Mouse (Mus musculus) thymus, postnatal 0 days (tissue): ENCODE measurements around the gene Eif5a. TPM values are rescaled to one million over a fixed set of nuclear protein-coding genes. Genes with fewer than 3 reads are reported as not detected.

Source experiments
- DNase-seq: peaks from one replicate; pipeline ENCODE4 v3.0.0-alpha.2; 2015; ENCODE audit warnings: low spot score
- microRNA-seq: library from miRNA; unstranded; fragments of <30 nt; microRNA quantifications from one replicate; pipeline ENCODE4, GENCODE M21; 2016; ENCODE audit warnings: borderline number of aligned reads
- polyA plus RNA-seq: library from polyadenylated mRNA; unstranded; fragments of >200 nt; fragmentation: Nextera tagmentation; extraction: Ambion mirVana; gene quantifications from 2 replicates; pipeline ENCODE4 v1.2.1, GENCODE M21; 2015

Gene Eif5a
- polyA plus RNA-seq, 1 experiment from 2014 or later: 2,117 TPM

DNA sequence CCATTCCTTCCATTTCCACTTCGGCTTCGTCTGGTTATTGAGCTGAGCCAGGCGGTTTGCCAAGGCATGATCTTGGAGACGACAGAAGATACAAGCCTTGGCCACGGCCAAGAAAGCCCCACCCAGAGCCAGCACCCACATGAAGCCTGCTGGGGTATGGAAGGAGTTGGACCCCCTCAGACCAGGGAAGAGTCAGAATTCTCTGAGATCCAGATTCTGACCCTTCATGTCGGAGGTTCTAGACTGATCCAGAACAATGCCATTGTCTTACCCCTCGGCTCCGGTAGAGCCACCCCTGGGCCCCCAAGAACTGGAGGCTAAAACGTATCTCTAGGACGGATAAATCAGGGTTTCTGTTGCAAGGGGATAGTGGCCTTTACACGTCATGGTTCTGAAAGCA lies 43.9 kb downstream of the Eif5a start, which contains the start of gene Tmem95:
TSS of gene Tmem95 (minus strand) at position 141 of the 400 bp plus-strand sequence.
- no peak for DNase-seq

DNA sequence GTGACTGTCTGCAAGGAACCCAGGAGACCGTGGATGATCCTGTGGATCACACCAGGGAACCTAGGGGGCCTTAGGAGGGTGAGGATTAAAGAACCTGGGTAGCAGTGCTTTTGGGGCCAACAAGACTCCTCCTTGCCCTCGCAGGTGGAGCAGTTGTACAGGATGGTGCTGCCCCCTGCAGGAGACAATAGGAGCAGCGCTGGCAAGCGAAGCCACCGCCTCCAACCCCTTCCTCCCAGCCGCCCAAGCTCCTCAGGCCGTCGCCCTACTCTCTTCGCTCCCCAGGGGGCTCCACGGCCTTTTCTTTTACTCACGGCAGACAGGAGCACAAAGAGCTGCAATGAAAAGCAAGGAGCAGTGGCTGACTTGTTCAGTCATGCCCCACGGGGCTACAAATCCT lies 44.9 kb downstream of the Eif5a start:
- DNase-seq: peak; percentile 95

DNA sequence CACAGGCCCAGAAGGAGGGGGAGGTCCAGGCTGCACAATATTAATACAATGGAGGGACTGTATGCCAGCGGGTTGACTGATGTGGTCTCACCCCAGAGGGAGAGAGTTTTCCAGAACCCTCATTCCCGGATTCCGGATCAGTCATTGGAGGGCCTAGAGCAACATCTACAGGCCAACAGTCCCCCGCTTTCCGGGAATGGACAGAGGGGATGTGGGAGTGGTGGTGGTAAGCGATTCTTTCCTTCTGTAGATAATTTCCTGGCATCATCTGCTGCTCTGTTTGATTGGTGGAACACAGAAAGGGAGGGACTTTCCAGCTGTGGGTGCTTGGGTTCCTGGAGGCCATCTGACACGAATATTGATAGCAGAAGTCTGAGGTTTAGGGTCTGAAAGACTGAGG lies 45.6 kb downstream of the Eif5a start:
- no peak for DNase-seq

DNA sequence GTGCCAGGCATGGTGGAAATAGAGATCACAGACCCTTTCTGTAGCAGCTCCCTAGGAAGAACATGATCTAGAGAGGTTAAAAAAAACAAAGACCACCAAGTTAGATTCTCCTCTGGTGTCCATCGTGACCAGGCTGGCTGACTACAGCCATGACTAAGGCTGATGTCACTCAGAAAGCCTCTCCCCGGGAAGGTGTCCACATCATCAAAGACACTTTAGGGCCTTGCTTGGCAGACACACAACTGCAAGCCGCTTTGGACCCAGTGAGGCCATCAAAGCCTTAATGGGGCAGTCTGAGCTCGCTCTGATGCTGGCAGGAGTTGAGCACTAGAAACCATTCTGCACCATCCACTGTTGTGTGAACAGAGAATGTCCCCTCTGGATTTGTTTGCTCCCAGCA lies 49.3 kb downstream of the Eif5a start:
- no peak for DNase-seq

DNA sequence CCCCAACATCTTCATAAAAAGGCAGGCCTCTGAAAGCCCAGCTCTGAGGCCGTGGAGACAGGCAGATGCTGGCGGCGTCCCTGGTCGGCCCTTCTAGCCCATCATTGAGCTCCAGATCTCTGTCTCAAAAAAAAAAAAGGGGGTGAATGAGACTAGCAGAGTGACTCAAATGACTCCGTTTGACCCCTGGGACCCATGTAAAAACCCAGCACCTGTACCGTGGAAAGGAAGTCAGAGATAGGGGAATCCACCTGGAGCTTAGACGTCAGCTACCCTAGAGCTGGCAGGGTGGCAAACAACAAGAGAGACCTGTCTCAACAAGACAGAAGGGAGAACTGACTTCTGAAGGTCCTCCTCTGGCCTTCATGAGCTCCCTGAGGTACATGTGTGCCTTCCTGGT lies 49.9 kb downstream of the Eif5a start:
- DNase-seq: no peak

DNA sequence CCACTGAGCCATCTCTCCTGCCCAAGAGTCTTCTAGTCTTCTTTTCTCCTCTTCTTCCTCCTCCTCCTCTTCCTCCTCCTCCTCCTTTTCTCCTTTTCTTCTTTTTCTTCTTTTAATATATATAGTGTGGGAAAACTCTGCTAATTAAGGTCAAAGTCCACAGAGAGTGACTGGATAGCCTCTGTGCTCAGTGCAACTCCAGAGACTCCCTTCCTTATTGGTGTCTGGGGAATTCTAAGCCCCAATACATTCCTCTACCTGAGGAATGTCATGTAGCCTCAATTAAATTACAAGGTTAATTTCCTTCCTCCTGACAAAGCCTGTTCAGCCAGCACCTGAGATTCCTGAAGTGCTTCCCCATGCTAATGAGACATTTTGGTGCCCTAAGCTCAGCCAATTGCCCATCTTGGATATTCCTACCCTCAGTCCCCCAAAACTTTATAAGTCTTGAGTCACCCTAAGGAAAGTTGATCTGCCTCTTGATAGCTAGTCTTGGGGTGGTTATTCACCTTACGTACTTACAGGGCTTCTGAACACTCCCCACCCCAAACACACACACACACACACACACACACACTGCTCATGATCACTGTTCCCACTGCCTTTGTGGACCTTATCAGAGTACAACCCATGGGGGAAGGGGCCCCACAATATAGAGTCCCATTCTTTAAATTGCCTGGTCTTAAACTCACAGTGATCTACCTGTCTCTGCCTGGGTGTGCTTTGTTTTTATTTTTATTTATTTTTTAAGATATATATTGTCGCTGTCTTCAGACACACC lies 51.3 kb downstream of the Eif5a start:
- DNase-seq: no peak

DNA sequence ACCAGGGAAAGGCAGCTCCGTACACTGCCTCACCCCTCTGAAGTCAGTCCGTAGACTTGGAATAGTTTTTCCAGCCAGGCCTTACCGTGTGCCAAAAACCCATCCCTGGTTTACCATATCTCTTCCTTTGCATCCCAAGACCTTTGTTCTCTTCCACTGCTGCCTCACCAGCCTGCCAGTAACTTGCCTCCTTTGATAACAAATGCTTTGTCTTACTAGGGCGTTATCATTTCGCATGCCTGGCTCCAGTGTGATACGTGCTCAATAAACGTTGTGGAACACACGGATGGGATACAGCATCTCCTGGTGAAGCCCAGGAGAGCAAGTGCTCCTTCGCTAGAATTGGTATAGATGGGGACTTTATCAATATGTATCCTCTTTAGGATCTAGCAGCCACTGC lies 54.4 kb downstream of the Eif5a start:
- no peak for DNase-seq

Small RNA genes within 50 kb of the gene (microRNA-seq; reads per million reads assigned to microRNA genes)
- gene Mir6924: not detected

Other genes starting within 250 kb of the Eif5a start
- gene Eif4a1, start 249.5 kb downstream of the Eif5a start, polyA plus RNA-seq: 560 and 602 TPM in 2 replicates
- 60.2 and 69.1 TPM in 2 replicates for gene Senp3, start 239.9 kb downstream of the Eif5a start, polyA plus RNA-seq
- 0.31 and 0.49 TPM in 2 replicates for gene Tnfsf13, start 236.2 kb downstream of the Eif5a start, polyA plus RNA-seq
- gene Tnfsf12, start 226.1 kb downstream of the Eif5a start, polyA plus RNA-seq: 2.6 and 2.7 TPM in 2 replicates
- 1.5 and 2.1 TPM in 2 replicates for gene Tnfsfm13, start 225.9 kb downstream of the Eif5a start, polyA plus RNA-seq
- gene Polr2a, start 163.3 kb downstream of the Eif5a start, polyA plus RNA-seq: 20.6 and 22.4 TPM in 2 replicates
- gene Slc35g3, start 160.0 kb downstream of the Eif5a start, polyA plus RNA-seq: 0.14 TPM in 1 of 2 replicates, not detected in the other
- gene Zbtb4, start 156.0 kb downstream of the Eif5a start, polyA plus RNA-seq: 2.5 and 2.6 TPM in 2 replicates
- gene Chrnb1, start 126.0 kb downstream of the Eif5a start, polyA plus RNA-seq: 3.2 and 3.4 TPM in 2 replicates
- 0.65 and 0.84 TPM in 2 replicates for gene Fgf11, start 120.1 kb downstream of the Eif5a start, polyA plus RNA-seq
- gene Tmem102, start 116.3 kb downstream of the Eif5a start, polyA plus RNA-seq: 11.2 and 12.8 TPM in 2 replicates
- gene Gm39566, start 106.7 kb downstream of the Eif5a start, polyA plus RNA-seq: not detected in 2 replicates
- not detected in 2 replicates for gene Spem2, start 103.5 kb downstream of the Eif5a start, polyA plus RNA-seq
- gene Spem1, start 99.8 kb downstream of the Eif5a start, polyA plus RNA-seq: not detected in 2 replicates
- gene Nlgn2, start 84.2 kb downstream of the Eif5a start, polyA plus RNA-seq: 1.2 and 1.9 TPM in 2 replicates
- gene Tmem256, start 83.4 kb downstream of the Eif5a start, polyA plus RNA-seq: 325 and 342 TPM in 2 replicates
- gene Plscr3, start 75.6 kb downstream of the Eif5a start, polyA plus RNA-seq: 68.4 and 70.4 TPM in 2 replicates
- 1.1 and 1.5 TPM in 2 replicates for gene Tnk1, start 63.2 kb downstream of the Eif5a start, polyA plus RNA-seq
- not detected in 2 replicates for gene Tmem95, start 43.9 kb downstream of the Eif5a start, polyA plus RNA-seq
- 1.7 and 2.3 TPM in 2 replicates for gene Kctd11, start 40.6 kb downstream of the Eif5a start, polyA plus RNA-seq
- 150 and 176 TPM in 2 replicates for gene Acap1, start 26.4 kb downstream of the Eif5a start, polyA plus RNA-seq
- gene 2810408A11Rik, start 21.0 kb downstream of the Eif5a start, polyA plus RNA-seq: 19.8 and 26.0 TPM in 2 replicates
- 6.2 and 7.5 TPM in 2 replicates for gene Neurl4, start 20.9 kb downstream of the Eif5a start, polyA plus RNA-seq
- gene Gps2, start 8.1 kb downstream of the Eif5a start, polyA plus RNA-seq: 94.8 and 106 TPM in 2 replicates
- gene Ybx2, start 13.8 kb upstream of the Eif5a start, polyA plus RNA-seq: 2.6 and 3.6 TPM in 2 replicates
- 11.7 and 11.9 TPM in 2 replicates for gene Slc2a4, start 26.2 kb upstream of the Eif5a start, polyA plus RNA-seq
- 14.4 and 14.8 TPM in 2 replicates for gene Cldn7, start 42.8 kb upstream of the Eif5a start, polyA plus RNA-seq
- gene Ctdnep1, start 59.2 kb upstream of the Eif5a start, polyA plus RNA-seq: 24.1 and 25.6 TPM in 2 replicates
- gene Elp5, start 60.6 kb upstream of the Eif5a start, polyA plus RNA-seq: 92.6 and 98.6 TPM in 2 replicates
- 400 and 425 TPM in 2 replicates for gene Gabarap, start 69.2 kb upstream of the Eif5a start, polyA plus RNA-seq
- 52.2 and 61.3 TPM in 2 replicates for gene Phf23, start 73.8 kb upstream of the Eif5a start, polyA plus RNA-seq
- gene Dvl2, start 78.6 kb upstream of the Eif5a start, polyA plus RNA-seq: 20.6 and 21.0 TPM in 2 replicates
- 105 and 107 TPM in 2 replicates for gene Acadvl, start 93.5 kb upstream of the Eif5a start, polyA plus RNA-seq
- 3.8 and 6.6 TPM in 2 replicates for gene Dlg4, start 95.0 kb upstream of the Eif5a start, polyA plus RNA-seq
- 0.31 and 0.49 TPM in 2 replicates for gene Asgr1, start 132.1 kb upstream of the Eif5a start, polyA plus RNA-seq
- 0.26 and 0.42 TPM in 2 replicates for gene Asgr2, start 170.7 kb upstream of the Eif5a start, polyA plus RNA-seq
- gene Mgl2, start 208.4 kb upstream of the Eif5a start, polyA plus RNA-seq: 5.3 and 6.0 TPM in 2 replicates
- 3.6 and 3.7 TPM in 2 replicates for gene Clec10a, start 234.2 kb upstream of the Eif5a start, polyA plus RNA-seq